Mouse (Mus musculus): ENCODE measurements at regions not wholly inside any gene's neighbourhood (a gene's known extent, or its start where the extent isn't known, plus 50 kb on each side); places are given as distances from the start of the nearest gene placed in this dataset.

- Histone ChIP-seq H3K79me2 (replicated peaks; ENCODE audit: control insufficient read depth, insufficient read depth, low read length) (no peaks in the 10 kb centered on the region), H3K27ac (no peak overlapping the region), H3K36me3 (ENCODE audit: control insufficient read depth, insufficient read depth, low read length) (no peaks in the 10 kb centered on the region), H3K27me3 (ENCODE audit: control insufficient read depth, insufficient read depth, low read length) (no peaks in the 10 kb centered on the region), H3K4me3 (no peak overlapping the region), H3K9ac (ENCODE audit: low read depth, low read length) (no peak overlapping the region), H3K4me1 (ENCODE audit: control insufficient read depth, insufficient read depth, low read length) (peaks cover 2% of the 10 kb centered on the region; the same call in 1 of the 2 replicates)
- WGBS, result 87% methylated on average over 4 of the region's 4 CpGs
- no peak for TF ChIP-seq POLR2A (IDR thresholded peaks at IDR 0.05; ENCODE audit: insufficient read depth, low read depth, low read length)
- no peak for TF ChIP-seq EP300 (IDR thresholded peaks at IDR 0.05; ENCODE audit: insufficient read depth, low read depth, low read length)
- intact Hi-C loops (cut with DNase I), result no loop called here
- no peak for DNase-seq
These were observed 157.4 kb downstream of the Tmem17 start for GRCm38 (mm10) chr11:22669267-22669666.

GRCm38 (mm10) chr11:22671791-22672490, 160.1 kb downstream of the Tmem17 start:
- Histone ChIP-seq H3K36me3 (ENCODE audit: control insufficient read depth, insufficient read depth, low read length) (peaks cover 2% of the 10 kb centered on the region; the same call in 1 of the 2 replicates), H3K79me2 (replicated peaks; ENCODE audit: control insufficient read depth, insufficient read depth, low read length) (no peaks in the 10 kb centered on the region), H3K9ac (ENCODE audit: low read depth, low read length) (no peak overlapping the region), H3K4me3 (no peak overlapping the region), H3K4me1 (ENCODE audit: control insufficient read depth, insufficient read depth, low read length) (peaks cover 5% of the 10 kb centered on the region), H3K27me3 (ENCODE audit: control insufficient read depth, insufficient read depth, low read length) (no peaks in the 10 kb centered on the region), H3K27ac (no peak overlapping the region)
- intact Hi-C loops (cut with DNase I), result no loop called here
- no peak for DNase-seq
- WGBS, result 52% methylated on average over 5 of the region's 5 CpGs
- TF ChIP-seq EP300 (IDR thresholded peaks at IDR 0.05; ENCODE audit: insufficient read depth, low read depth, low read length), result no peak
- TF ChIP-seq POLR2A (IDR thresholded peaks at IDR 0.05; ENCODE audit: insufficient read depth, low read depth, low read length), result no peak
- TF ChIP-seq CTCF (IDR thresholded peaks at IDR 0.05), result no peak

GRCm38 (mm10) chr11:22675047-22675446, 163.2 kb downstream of the Tmem17 start:
- H3K79me2 ChIP-seq (replicated peaks; ENCODE audit: control insufficient read depth, insufficient read depth, low read length), result no peaks in the 10 kb centered on the region
- peaks cover 5% of the 10 kb centered on the region for H3K4me1 ChIP-seq (ENCODE audit: control insufficient read depth, insufficient read depth, low read length)
- intact Hi-C loops (cut with DNase I), result loop anchor here (5.0 kb wide), 1 partner anchor 43 kb away; no protein-coding TSS in a partner anchor
- no peak overlapping the region for H3K4me3 ChIP-seq
- H3K36me3 ChIP-seq (ENCODE audit: control insufficient read depth, insufficient read depth, low read length), result peaks cover 2% of the 10 kb centered on the region; the same call in 1 of the 2 replicates
- no peak for TF ChIP-seq EP300 (IDR thresholded peaks at IDR 0.05; ENCODE audit: insufficient read depth, low read depth, low read length)
- TF ChIP-seq CTCF (IDR thresholded peaks at IDR 0.05), result no peak
- no peak for TF ChIP-seq POLR2A (IDR thresholded peaks at IDR 0.05; ENCODE audit: insufficient read depth, low read depth, low read length)
- H3K27ac ChIP-seq, result no peak overlapping the region
- H3K27me3 ChIP-seq (ENCODE audit: control insufficient read depth, insufficient read depth, low read length), result no peaks in the 10 kb centered on the region
- 43% methylated on average over 3 of the region's 3 CpGs for WGBS
- DNase-seq, result no peak
- no peak overlapping the region for H3K9ac ChIP-seq (ENCODE audit: low read depth, low read length)

- Histone ChIP-seq H3K4me1 (ENCODE audit: control insufficient read depth, insufficient read depth, low read length) (peaks cover 5% of the 10 kb centered on the region), H3K79me2 (replicated peaks; ENCODE audit: control insufficient read depth, insufficient read depth, low read length) (no peaks in the 10 kb centered on the region), H3K36me3 (ENCODE audit: control insufficient read depth, insufficient read depth, low read length) (peaks cover 2% of the 10 kb centered on the region; the same call in 1 of the 2 replicates), H3K4me3 (no peak overlapping the region), H3K27me3 (ENCODE audit: control insufficient read depth, insufficient read depth, low read length) (no peaks in the 10 kb centered on the region), H3K9ac (ENCODE audit: low read depth, low read length) (no peak overlapping the region), H3K27ac (no peak overlapping the region)
- no peak for TF ChIP-seq CTCF (IDR thresholded peaks at IDR 0.05)
- TF ChIP-seq POLR2A (IDR thresholded peaks at IDR 0.05; ENCODE audit: insufficient read depth, low read depth, low read length), result no peak
- TF ChIP-seq EP300 (IDR thresholded peaks at IDR 0.05; ENCODE audit: insufficient read depth, low read depth, low read length), result no peak
- intact Hi-C loops (cut with DNase I), result loop anchor here (5.0 kb wide), 1 partner anchor 43 kb away; no protein-coding TSS in a partner anchor
- WGBS, result 89% methylated on average over 1 of the region's 1 CpGs
- DNase-seq, result no peak
These were observed 163.9 kb downstream of the Tmem17 start for GRCm38 (mm10) chr11:22675754-22676153.

- TF ChIP-seq EP300 (IDR thresholded peaks at IDR 0.05; ENCODE audit: insufficient read depth, low read depth, low read length) (peak; percentile 71; the same call in 1 of the 2 replicates), POLR2A (IDR thresholded peaks at IDR 0.05; ENCODE audit: insufficient read depth, low read depth, low read length) (no peak), CTCF (IDR thresholded peaks at IDR 0.05) (peak; percentile 69)
- H3K4me1 ChIP-seq (ENCODE audit: control insufficient read depth, insufficient read depth, low read length), result peaks cover 3% of the 10 kb centered on the region; the same call in 1 of the 2 replicates
- no peaks in the 10 kb centered on the region for H3K27me3 ChIP-seq (ENCODE audit: control insufficient read depth, insufficient read depth, low read length)
- peak; percentile 49 to 54 for DNase-seq
- 44% methylated on average over 2 of the region's 2 CpGs for WGBS
- H3K27ac ChIP-seq, result no peak overlapping the region
- H3K9ac ChIP-seq (ENCODE audit: low read depth, low read length), result no peak overlapping the region
- H3K4me3 ChIP-seq, result no peak overlapping the region
- intact Hi-C loops (cut with DNase I), result loop anchor here (1.0 to 5.0 kb wide), 2 partner anchors 45 to 280 kb away; no protein-coding TSS in a partner anchor
- no peaks in the 10 kb centered on the region for H3K79me2 ChIP-seq (replicated peaks; ENCODE audit: control insufficient read depth, insufficient read depth, low read length)
- peaks cover 2% of the 10 kb centered on the region; the same call in 1 of the 2 replicates for H3K36me3 ChIP-seq (ENCODE audit: control insufficient read depth, insufficient read depth, low read length)
These were observed 165.4 kb downstream of the Tmem17 start for GRCm38 (mm10) chr11:22677337-22677736.

GRCm38 (mm10) chr11:22684576-22684975, 172.7 kb downstream of the Tmem17 start:
- Histone ChIP-seq H3K9ac (ENCODE audit: low read depth, low read length) (no peak overlapping the region), H3K27me3 (ENCODE audit: control insufficient read depth, insufficient read depth, low read length) (no peaks in the 10 kb centered on the region), H3K4me3 (no peak overlapping the region), H3K36me3 (ENCODE audit: control insufficient read depth, insufficient read depth, low read length) (no peaks in the 10 kb centered on the region), H3K79me2 (replicated peaks; ENCODE audit: control insufficient read depth, insufficient read depth, low read length) (no peaks in the 10 kb centered on the region), H3K27ac (no peak overlapping the region), H3K4me1 (ENCODE audit: control insufficient read depth, insufficient read depth, low read length) (no peaks in the 10 kb centered on the region)
- 88% methylated on average over 4 of the region's 4 CpGs for WGBS
- TF ChIP-seq CTCF (IDR thresholded peaks at IDR 0.05) (no peak), EP300 (IDR thresholded peaks at IDR 0.05; ENCODE audit: insufficient read depth, low read depth, low read length) (no peak), POLR2A (IDR thresholded peaks at IDR 0.05; ENCODE audit: insufficient read depth, low read depth, low read length) (no peak)
- intact Hi-C loops (cut with DNase I), result no loop called here
- DNase-seq, result no peak

Measured in heart, adult 2 months (tissue).